Mouse (Mus musculus) heart, postnatal 25 days (tissue): ENCODE measurements around the gene Abcd1. TPM values are rescaled to one million over a fixed set of nuclear protein-coding genes. Genes with fewer than 3 reads are reported as not detected.
A peak's percentile ranks its signal among the peaks of the same experiment; 100 is the strongest.

Source experiments
- DNase-seq: peaks from one replicate; pipeline ENCODE4 v3.0.0; 2022; ENCODE audit warnings: low spot score
- intact Hi-C: fragments of 180-260 bp; cut with DNase I; formaldehyde crosslinking; loops from one replicate; pipeline ENCODE4 v1.15.1; 2025
- total RNA-seq, 2 experiments: library from RNA; stranded (reverse); gene quantifications; 2 replicates each; pipeline ENCODE4 v1.2.3; 2021

The Abcd1 gene
- total RNA-seq: 10 to 100 TPM; 29.1 to 30.6 TPM

- intact Hi-C loops: loop anchor here (5.0 kb wide), 1 partner anchor 71 kb away; the partner anchor contains the start of genes Idh3g and Ssr4
- DNase-seq: peak; percentile 92
Measured at GRCm38 (mm10) chrX:73716109-73716661, at the start of gene Abcd1, which contains the start of gene Bcap31. TSS of gene Abcd1 (plus strand) at chrX:73716597. TSS of gene Bcap31 (minus strand) at chrX:73716175.

DNA sequence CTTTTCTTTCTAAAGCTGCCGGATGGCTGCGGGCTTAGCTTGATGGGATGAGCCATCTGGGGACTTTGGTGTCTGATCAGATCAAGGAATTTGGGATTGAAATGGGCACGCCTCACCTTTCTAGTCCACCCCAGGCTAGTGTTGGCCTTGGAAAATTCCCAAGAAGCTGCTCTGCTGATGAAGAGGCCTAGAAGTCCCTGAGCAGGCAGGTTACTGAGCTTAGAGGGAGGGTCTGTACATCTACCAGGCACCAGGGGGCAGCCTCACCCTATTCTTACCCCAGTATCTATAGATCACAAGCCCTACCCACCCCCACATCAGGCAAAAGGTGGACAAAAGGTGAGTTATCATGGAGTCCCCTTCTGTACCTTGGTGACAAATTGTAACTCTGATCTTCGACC is 44.4 kb upstream of the Abcd1 start:
- no peak for DNase-seq
- intact Hi-C loops: loop anchor here (5.0 kb wide), 2 partner anchors 220 to 270 kb away; partner anchors contain the start of gene Avpr2

GRCm38 (mm10) chrX:73672879-73673618 is 43.3 kb upstream of the Abcd1 start, which contains the start of gene Slc6a8:
TSS of gene Slc6a8 (plus strand) at chrX:73673150.
- peak; percentile 45 for DNase-seq
- intact Hi-C loops: loop anchor here (5.0 kb wide), 2 partner anchors 219 to 269 kb away; partner anchors contain the start of gene Avpr2

DNA sequence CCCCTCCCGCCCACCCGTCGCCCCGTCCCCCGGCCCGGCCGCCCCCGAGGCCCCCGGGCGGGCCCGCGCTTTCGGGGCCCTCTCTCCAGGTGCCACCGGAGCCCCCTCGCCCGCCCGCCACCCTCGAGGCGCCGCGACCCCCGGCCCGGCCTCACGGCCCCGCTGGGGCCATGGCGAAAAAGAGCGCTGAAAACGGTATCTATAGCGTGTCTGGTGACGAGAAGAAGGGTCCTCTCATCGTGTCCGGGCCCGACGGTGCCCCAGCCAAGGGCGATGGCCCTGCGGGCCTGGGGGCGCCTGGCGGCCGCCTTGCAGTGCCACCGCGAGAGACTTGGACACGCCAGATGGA is 42.8 kb upstream of the Abcd1 start:
- no peak for DNase-seq
- intact Hi-C loops: loop anchor here (5.0 kb wide), 2 partner anchors 219 to 269 kb away; partner anchors contain the start of gene Avpr2

- no peak for DNase-seq
- intact Hi-C loops: loop anchor here (5.0 kb wide), 2 partner anchors 218 to 268 kb away; partner anchors contain the start of gene Avpr2
Measured at GRCm38 (mm10) chrX:73673968-73674661, 42.3 kb upstream of the Abcd1 start.

DNA sequence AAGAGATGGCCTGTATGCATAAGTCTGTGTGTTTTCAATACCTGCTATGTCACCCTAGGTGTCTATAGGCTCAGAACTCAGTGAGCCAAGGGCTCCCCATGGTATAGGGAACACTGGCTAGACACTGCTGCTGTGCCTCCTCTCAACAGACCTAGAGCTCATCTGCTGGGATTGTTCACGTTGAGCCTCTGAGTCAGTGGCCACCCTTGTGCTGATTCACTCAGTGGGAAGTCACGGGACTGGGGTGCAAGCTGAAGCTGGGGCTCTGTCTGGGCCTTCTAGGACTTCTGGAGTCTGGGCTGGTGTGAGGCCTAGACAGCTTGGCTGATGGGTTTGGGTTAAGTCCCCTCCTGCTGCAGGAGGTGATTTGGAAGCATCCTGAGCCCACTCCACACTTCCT is 41.2 kb upstream of the Abcd1 start:
- intact Hi-C loops: no loop called here
- DNase-seq: no peak

DNA sequence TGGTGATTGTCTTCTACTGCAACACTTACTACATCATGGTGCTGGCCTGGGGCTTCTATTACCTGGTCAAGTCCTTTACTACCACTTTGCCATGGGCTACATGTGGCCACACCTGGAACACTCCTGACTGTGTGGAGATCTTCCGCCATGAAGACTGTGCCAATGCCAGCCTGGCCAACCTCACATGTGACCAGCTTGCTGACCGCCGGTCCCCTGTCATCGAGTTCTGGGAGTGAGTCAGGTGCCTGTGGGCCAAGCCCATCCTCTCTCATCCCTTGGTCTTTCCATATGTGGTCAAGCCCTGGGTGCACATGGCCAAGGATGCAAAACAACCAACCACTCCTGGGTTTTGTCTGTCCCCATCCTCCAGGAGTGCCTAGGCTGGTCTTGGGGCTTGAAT is 39.7 kb upstream of the Abcd1 start:
- intact Hi-C loops: no loop called here
- no peak for DNase-seq

DNA sequence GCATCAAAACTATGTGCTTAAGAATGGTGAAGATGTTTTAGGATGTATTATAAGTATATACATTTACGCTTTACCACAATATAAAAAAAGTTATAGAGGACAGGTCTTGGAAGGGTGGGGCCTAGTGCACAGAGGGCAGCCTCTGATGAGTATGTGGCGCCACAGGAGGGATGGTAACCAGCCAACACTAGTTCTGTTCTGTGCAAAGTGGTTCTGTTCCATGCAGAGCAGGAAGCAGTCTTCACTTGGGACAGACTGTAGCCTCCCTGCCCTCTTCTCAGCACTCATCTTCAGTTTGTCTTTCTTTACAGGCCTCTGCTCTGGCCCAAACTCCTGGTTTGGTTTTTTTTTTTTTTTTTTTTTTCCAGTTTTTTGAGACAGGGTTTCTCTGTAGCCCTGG is 32.2 kb upstream of the Abcd1 start:
- no peak for DNase-seq
- intact Hi-C loops: no loop called here

DNA sequence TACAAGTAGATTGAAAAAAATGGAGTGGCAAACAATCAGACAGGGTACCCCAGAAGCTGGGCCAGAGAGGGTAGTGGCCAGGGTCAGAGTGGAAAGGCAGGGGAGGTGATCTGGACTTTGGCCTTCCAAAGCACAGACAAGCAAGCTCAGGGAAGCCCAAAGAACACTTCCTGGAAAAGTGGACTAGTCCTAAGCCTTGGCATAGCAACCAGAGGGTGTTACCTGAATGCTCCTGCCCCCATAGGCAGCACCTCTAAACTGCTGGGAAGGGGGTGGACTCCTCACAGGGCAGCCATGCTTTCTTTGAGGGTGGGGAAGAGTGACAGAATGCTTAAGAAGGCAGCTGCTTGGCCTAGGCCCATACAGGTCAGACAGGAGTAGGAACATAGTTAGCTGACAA is 31.4 kb upstream of the Abcd1 start:
- no peak for DNase-seq
- intact Hi-C loops: no loop called here

- intact Hi-C loops: no loop called here
Measured at GRCm38 (mm10) chrX:73685629-73686028, 30.8 kb upstream of the Abcd1 start.

DNA sequence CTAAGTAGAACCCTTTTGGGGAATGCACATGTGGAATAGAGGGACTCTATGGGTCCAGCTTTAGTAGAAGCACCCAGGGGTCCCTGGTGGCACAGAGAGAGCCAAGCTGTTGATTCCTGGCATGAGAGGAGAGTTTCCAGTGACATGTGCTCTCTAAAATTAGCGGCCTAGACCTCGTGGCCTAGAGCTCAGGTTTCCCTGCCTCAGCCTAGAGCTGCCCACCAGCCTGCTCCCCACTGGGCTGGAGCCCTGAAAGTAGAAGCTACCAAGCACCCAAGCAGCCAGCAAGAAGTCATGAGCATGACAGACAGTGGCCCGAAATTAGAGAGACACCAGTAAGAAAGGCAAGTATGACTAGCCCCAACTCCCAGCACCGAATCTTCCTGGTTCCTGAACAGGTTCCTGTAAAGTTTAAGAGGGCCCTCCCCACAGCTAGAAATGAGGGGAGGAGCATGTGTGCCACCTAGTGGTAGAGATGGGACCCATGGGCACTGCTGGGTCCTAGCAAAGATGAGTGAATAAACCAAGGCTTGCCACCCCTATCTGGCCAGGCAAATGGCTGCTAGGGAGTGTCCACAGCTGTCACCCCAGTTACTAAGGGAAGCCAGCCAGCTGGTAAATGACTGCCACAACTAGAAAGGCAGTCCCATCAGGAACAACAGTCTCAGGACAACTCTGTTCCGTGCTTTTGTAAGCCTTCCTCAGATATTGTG is 25.3 kb upstream of the Abcd1 start:
- DNase-seq: peak; percentile 20
- intact Hi-C loops: no loop called here

More at GRCm38 (mm10) chrX:73685629-73686028, 30.8 kb upstream of the Abcd1 start:
- DNase-seq: no peak

GRCm38 (mm10) chrX:73700472-73700871 is 15.9 kb upstream of the Abcd1 start:
- no peak for DNase-seq
- intact Hi-C loops: no loop called here

GRCm38 (mm10) chrX:73715476-73716108 is 805 bp upstream of the Abcd1 start:
- intact Hi-C loops: loop anchor here (5.0 kb wide), 1 partner anchor 72 kb away; the partner anchor contains the start of genes Idh3g and Ssr4

DNA sequence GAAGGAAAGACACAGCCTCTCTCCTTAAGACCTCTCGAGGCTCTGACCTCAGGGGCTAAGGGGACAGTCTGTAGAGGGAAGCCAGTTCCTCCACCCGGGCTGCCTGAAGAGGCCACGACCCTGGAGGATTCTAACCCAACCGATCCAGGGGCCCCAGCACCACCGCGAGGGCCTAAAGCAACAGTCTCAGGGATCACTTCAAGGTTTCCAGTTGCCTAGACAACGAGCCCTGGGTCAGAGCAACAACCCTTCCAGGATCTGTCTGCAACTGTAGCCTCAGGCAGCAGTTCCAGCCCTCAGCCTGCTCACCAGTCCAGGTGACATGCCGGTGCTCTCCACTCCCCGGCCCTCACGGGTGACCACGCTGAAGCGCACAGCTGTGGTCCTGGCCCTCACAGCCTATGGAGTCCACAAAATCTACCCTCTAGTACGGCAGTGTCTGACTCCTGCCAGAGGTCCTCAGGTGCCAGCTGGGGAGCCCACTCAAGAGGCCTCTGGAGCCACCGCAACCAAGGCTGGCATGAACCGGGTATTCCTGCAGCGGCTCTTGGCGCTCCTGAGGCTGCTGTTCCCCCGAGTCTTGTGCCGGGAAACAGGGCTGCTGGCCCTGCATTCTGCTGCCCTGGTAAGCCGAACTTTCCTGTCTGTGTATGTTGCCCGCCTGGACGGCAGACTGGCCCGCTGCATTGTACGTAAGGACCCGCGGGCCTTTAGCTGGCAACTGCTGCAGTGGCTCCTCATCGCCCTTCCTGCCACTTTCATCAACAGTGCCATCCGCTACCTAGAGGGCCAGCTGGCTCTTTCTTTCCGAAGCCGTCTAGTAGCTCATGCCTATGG is 530 bp downstream of the Abcd1 start:
- intact Hi-C loops: loop anchor here (5.0 kb wide), 1 partner anchor 70 kb away; the partner anchor contains the start of genes Idh3g and Ssr4
- DNase-seq: peak; percentile 4

More at GRCm38 (mm10) chrX:73715476-73716108, 805 bp upstream of the Abcd1 start:
- DNase-seq: no peak

GRCm38 (mm10) chrX:73717667-73718066 is 1.3 kb downstream of the Abcd1 start:
- intact Hi-C loops: loop anchor here (5.0 kb wide), 1 partner anchor 70 kb away; the partner anchor contains the start of genes Idh3g and Ssr4
- peak; percentile 11 for DNase-seq

DNA sequence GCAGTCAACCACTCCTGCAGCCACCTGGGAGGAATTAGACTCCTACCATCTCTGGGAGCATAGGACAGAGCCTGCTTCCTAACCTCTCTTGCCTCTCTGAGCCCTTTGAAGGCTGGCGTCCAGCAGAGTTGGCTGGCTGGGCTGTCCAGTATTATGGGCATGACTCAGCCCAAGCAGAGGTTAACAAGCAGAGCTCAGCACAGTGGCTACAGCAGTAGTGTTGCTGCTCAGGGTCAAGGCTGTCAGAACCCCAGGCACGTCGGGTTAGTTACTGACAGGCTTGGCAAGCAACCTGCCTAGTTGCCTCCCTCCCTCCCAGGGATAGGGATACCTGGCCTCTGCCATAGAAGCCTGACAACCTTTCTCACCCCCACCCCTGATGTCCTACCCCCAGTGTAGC is 1.9 kb downstream of the Abcd1 start:
- intact Hi-C loops: loop anchor here (5.0 kb wide), 1 partner anchor 69 kb away; the partner anchor contains the start of genes Idh3g and Ssr4

GRCm38 (mm10) chrX:73718686-73719362 is 2.4 kb downstream of the Abcd1 start:
- intact Hi-C loops: loop anchor here (5.0 kb wide), 1 partner anchor 68 kb away; the partner anchor contains the start of genes Idh3g and Ssr4
- no peak for DNase-seq

More for the DNA sequence above, 1.9 kb downstream of the Abcd1 start:
- no peak for DNase-seq

DNA sequence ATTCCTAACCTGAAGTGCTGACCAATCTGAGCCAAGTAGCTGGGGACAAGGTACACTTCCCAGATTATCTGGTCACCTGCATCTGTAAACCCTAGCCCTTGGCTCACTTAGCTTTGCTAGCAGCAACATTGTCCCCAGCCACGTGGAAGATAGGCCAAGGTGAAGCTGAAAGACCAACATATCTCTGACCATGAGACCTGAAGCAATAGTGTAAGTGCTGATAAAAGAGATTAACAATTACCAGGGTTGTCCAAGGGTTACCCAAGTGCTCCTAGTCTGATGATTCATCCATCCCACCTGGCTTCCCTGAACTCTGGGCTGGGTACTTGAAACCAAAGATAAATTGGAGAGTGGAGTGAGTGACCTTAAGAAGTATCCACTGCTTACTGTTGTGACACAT is 14.5 kb downstream of the Abcd1 start:
- intact Hi-C loops: no loop called here

More for the DNA sequence above, 14.5 kb downstream of the Abcd1 start:
- no peak for DNase-seq
